Mouse (Mus musculus): ENCODE measurements at regions not wholly inside any gene's neighbourhood (a gene's known extent, or its start where the extent isn't known, plus 50 kb on each side); places are given as distances from the start of the nearest gene placed in this dataset.

DNA sequence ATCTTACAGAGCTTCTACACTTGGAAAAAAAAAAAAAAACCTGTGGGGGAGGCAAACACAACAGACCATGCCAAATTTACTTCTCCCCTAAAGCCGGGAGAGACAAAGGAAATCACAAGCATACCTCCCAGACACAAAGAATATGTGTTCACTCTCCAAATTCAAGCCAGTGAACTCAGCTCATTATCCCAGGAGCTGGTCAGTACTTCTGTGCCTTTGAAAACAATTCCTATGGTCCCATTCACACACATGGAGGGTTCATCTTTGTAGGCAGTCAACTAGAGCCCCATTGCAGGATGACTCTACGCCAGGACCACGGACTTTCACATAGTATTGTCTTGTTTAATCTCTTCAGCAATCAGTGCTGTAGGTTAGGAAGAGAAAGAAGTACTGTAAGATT is 89.0 kb upstream of the Id4 start:
- no peak overlapping the region for H3K4me3 ChIP-seq (ENCODE audit: low read depth, low read length)
- H3K9ac ChIP-seq (ENCODE audit: low read depth, poor library complexity, severe bottlenecking) = no peak overlapping the region
- no peaks in the 10 kb centered on the region for H3K9me3 ChIP-seq (replicated peaks; ENCODE audit: control insufficient read depth, insufficient read depth, low read length, poor library complexity, severe bottlenecking)
- no peak for TF ChIP-seq CTCF (IDR thresholded peaks at IDR 0.05; ENCODE audit: low read depth, low read length)
- TF ChIP-seq EP300 (IDR thresholded peaks at IDR 0.05; ENCODE audit: insufficient read depth, low read depth, low read length) = no peak
- no peak for TF ChIP-seq POLR2A (IDR thresholded peaks at IDR 0.05; ENCODE audit: insufficient read depth, low read length)
- no peaks in the 10 kb centered on the region for H3K36me3 ChIP-seq (ENCODE audit: control insufficient read depth, insufficient read depth, low read length, poor library complexity, severe bottlenecking)
- no peak overlapping the region for H3K27ac ChIP-seq (ENCODE audit: insufficient read depth, low read length)
- no peaks in the 10 kb centered on the region for H3K4me1 ChIP-seq (ENCODE audit: control insufficient read depth, insufficient read depth, low read length)
- no peaks in the 10 kb centered on the region for H3K27me3 ChIP-seq (ENCODE audit: control insufficient read depth, insufficient read depth, low read length, poor library complexity, severe bottlenecking)

DNA sequence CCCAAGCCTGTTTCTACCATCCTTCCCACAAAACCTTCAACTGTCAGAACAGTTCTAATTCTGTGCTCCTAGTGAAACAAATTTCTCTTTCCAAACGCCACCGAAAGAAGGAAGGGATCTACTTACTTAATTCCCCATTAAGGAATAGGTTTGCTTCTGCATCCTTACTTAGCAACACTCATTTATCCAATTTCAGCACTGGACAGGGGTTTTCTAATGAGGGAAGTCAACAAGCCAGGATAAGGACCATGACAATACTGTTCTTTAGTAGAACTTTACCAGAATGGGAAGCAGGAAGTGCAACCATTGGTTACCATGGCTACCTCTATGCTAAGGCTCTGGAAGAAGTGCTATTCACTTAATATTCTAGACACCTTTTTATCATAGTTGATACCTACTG is 68.6 kb upstream of the Id4 start:
- Histone ChIP-seq H3K9me3 (replicated peaks; ENCODE audit: control insufficient read depth, insufficient read depth, low read length, poor library complexity, severe bottlenecking) (no peaks in the 10 kb centered on the region), H3K9ac (ENCODE audit: low read depth, poor library complexity, severe bottlenecking) (no peak overlapping the region), H3K27me3 (ENCODE audit: control insufficient read depth, insufficient read depth, low read length, poor library complexity, severe bottlenecking) (no peaks in the 10 kb centered on the region), H3K36me3 (ENCODE audit: control insufficient read depth, insufficient read depth, low read length, poor library complexity, severe bottlenecking) (no peaks in the 10 kb centered on the region), H3K27ac (ENCODE audit: insufficient read depth, low read length) (no peak overlapping the region), H3K4me1 (ENCODE audit: control insufficient read depth, insufficient read depth, low read length) (no peaks in the 10 kb centered on the region), H3K4me3 (ENCODE audit: low read depth, low read length) (no peak overlapping the region)
- TF ChIP-seq EP300 (IDR thresholded peaks at IDR 0.05; ENCODE audit: insufficient read depth, low read depth, low read length) (no peak), POLR2A (IDR thresholded peaks at IDR 0.05; ENCODE audit: insufficient read depth, low read length) (no peak), CTCF (IDR thresholded peaks at IDR 0.05; ENCODE audit: low read depth, low read length) (no peak)

DNA sequence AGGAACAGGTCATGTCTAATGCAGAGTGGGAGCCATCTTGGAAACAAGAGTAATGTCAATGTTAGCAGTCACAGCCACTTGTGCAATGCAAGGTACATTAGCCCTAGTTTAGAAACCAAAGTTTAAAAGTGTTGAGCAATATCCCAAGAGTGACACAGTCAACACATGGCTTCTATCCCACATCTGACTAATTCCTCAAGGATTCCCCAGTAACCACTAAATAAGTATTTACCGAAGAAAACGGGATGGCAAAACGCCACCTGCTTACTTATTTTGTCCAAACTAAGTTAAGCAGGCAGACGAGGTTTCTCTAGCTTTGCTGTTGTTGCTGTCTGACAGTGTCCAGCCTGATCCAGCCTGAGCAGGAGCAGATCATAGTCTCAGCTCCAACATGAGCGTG is 67.1 kb upstream of the Id4 start:
- no peaks in the 10 kb centered on the region for H3K36me3 ChIP-seq (ENCODE audit: control insufficient read depth, insufficient read depth, low read length, poor library complexity, severe bottlenecking)
- no peaks in the 10 kb centered on the region for H3K9me3 ChIP-seq (replicated peaks; ENCODE audit: control insufficient read depth, insufficient read depth, low read length, poor library complexity, severe bottlenecking)
- no peak overlapping the region for H3K9ac ChIP-seq (ENCODE audit: low read depth, poor library complexity, severe bottlenecking)
- TF ChIP-seq CTCF (IDR thresholded peaks at IDR 0.05; ENCODE audit: low read depth, low read length) (no peak), EP300 (IDR thresholded peaks at IDR 0.05; ENCODE audit: insufficient read depth, low read depth, low read length) (no peak), POLR2A (IDR thresholded peaks at IDR 0.05; ENCODE audit: insufficient read depth, low read length) (no peak)
- H3K4me3 ChIP-seq (ENCODE audit: low read depth, low read length) = no peak overlapping the region
- no peaks in the 10 kb centered on the region for H3K27me3 ChIP-seq (ENCODE audit: control insufficient read depth, insufficient read depth, low read length, poor library complexity, severe bottlenecking)
- no peak overlapping the region for H3K27ac ChIP-seq (ENCODE audit: insufficient read depth, low read length)
- no peaks in the 10 kb centered on the region for H3K4me1 ChIP-seq (ENCODE audit: control insufficient read depth, insufficient read depth, low read length)

DNA sequence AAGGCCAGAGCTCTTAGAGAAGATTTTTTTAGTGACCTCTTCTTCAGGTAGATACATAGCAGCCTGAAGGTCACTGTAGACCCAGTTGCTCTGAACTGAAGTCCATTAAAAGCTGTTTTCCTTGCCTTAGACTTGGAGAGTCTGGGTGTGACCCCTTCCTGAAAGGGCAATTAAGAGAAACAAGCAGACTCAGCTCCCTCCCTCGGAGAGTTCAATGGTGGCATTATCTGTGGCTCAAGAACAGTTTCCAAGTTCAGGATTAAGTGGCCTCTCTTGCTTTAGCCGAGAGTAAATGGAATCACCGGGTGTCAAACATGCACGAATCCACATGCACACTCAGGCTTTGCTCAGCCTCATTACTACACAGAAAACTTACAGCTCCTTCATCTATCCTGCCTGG is 53.2 kb upstream of the Id4 start:
- Histone ChIP-seq H3K27ac (ENCODE audit: insufficient read depth, low read length) (no peak overlapping the region), H3K9me3 (replicated peaks; ENCODE audit: control insufficient read depth, insufficient read depth, low read length, poor library complexity, severe bottlenecking) (no peaks in the 10 kb centered on the region), H3K36me3 (ENCODE audit: control insufficient read depth, insufficient read depth, low read length, poor library complexity, severe bottlenecking) (no peaks in the 10 kb centered on the region), H3K4me1 (ENCODE audit: control insufficient read depth, insufficient read depth, low read length) (no peaks in the 10 kb centered on the region), H3K4me3 (ENCODE audit: low read depth, low read length) (no peak overlapping the region), H3K9ac (ENCODE audit: low read depth, poor library complexity, severe bottlenecking) (no peak overlapping the region), H3K27me3 (ENCODE audit: control insufficient read depth, insufficient read depth, low read length, poor library complexity, severe bottlenecking) (no peaks in the 10 kb centered on the region)
- TF ChIP-seq POLR2A (IDR thresholded peaks at IDR 0.05; ENCODE audit: insufficient read depth, low read length) = no peak
- TF ChIP-seq EP300 (IDR thresholded peaks at IDR 0.05; ENCODE audit: insufficient read depth, low read depth, low read length) = no peak
